Mouse (Mus musculus) midbrain, postnatal 0 days (tissue): ENCODE data around the gene Ephb1. TPM values are rescaled to one million over a fixed set of nuclear protein-coding genes. Genes with fewer than 3 reads are reported as not detected.
A peak's percentile ranks its signal among the peaks of the same experiment; 100 is the strongest.

Experiments
- ATAC-seq: fragments of 200-750 bp; cut with Nextera tagmentation; 2 replicates; pipeline ENCODE4 v1.8.0; 2017; ENCODE audit warnings: moderate number of reproducible peaks, mild to moderate bottlenecking, moderate TSS enrichment, moderate library complexity; ENCODE audit not compliant: low FRiP score
- DNase-seq: peaks from one replicate; pipeline ENCODE4 v3.0.0-alpha.2; 2015; ENCODE audit warnings: low spot score
- H3K27ac ChIP-seq: fragments of 300-500 bp; sonication (generic); 2 replicates; pipeline ENCODE4 v1.5.1; 2014; ENCODE audit warnings: low read depth, mild to moderate bottlenecking, low read length, mixed read lengths
- H3K27me3 ChIP-seq: fragments of 300-500 bp; sonication (generic); 2 replicates; pipeline ENCODE4 v1.6.1; 2014; ENCODE audit warnings: low read length, control low read depth, mixed read lengths; ENCODE audit not compliant: insufficient read depth
- H3K36me3 ChIP-seq: fragments of 300-500 bp; sonication (generic); 2 replicates; pipeline ENCODE4 v1.6.1; 2014; ENCODE audit warnings: low read length, control low read depth, mixed read lengths; ENCODE audit not compliant: insufficient read depth
- H3K4me1 ChIP-seq: fragments of 300-500 bp; sonication (generic); 2 replicates; pipeline ENCODE4 v1.6.1; 2014; ENCODE audit warnings: mild to moderate bottlenecking, control low read depth, antibody characterized with exemption, low read length, mixed read lengths; ENCODE audit not compliant: insufficient read depth
- H3K4me2 ChIP-seq: fragments of 300-500 bp; sonication (generic); 2 replicates; pipeline ENCODE4 v1.6.1; 2014; ENCODE audit warnings: low read depth, mild to moderate bottlenecking, low read length, mixed read lengths; ENCODE audit not compliant: poor library complexity, severe bottlenecking
- H3K4me3 ChIP-seq: fragments of 300-500 bp; sonication (generic); 2 replicates; pipeline ENCODE4 v1.5.1; 2014; ENCODE audit warnings: low read depth, mild to moderate bottlenecking, low read length, moderate library complexity
- H3K9ac ChIP-seq: fragments of 300-500 bp; sonication (generic); replicated peaks from 2 replicates; pipeline ENCODE4 v1.6.1; 2014; ENCODE audit warnings: mild to moderate bottlenecking, low read length, moderate library complexity, mixed read lengths; ENCODE audit not compliant: poor library complexity, severe bottlenecking
- H3K9me3 ChIP-seq: fragments of 300-500 bp; sonication (generic); 2 replicates; pipeline ENCODE4 v1.6.1; 2016; ENCODE audit warnings: low read length, control low read depth
- CTCF ChIP-seq: IDR thresholded peaks from 2 replicates; pipeline ENCODE4 v1.5.1; 2016; ENCODE audit warnings: antibody characterized with exemption, mild to moderate bottlenecking
- WGBS: fragments of 180-500 bp; shearing (Covaris S2); extraction: QIAGEN DNeasy Blood & Tissue Kit; methylation state at CpG from one replicate; pipeline ENCODE4 v1.1.7; 2014; 5-methylcytosine and 5-hydroxymethylcytosine counted together
- polyA plus RNA-seq: library from polyadenylated mRNA; unstranded; fragments of >200 nt; fragmentation: Nextera tagmentation; extraction: Ambion mirVana; gene quantifications from 2 replicates; pipeline ENCODE4 v1.2.1, GENCODE M21; 2015
- total RNA-seq: library from RNA; depleted of rRNA; stranded (reverse); fragments of >200 nt; gene quantifications from 2 replicates; pipeline ENCODE4 v1.2.3, GENCODE M21; 2014

Ephb1 gene
- total and polyA plus RNA-seq, 2 experiments from 2014 or later: 69.4 to 85.9 TPM

DNA sequence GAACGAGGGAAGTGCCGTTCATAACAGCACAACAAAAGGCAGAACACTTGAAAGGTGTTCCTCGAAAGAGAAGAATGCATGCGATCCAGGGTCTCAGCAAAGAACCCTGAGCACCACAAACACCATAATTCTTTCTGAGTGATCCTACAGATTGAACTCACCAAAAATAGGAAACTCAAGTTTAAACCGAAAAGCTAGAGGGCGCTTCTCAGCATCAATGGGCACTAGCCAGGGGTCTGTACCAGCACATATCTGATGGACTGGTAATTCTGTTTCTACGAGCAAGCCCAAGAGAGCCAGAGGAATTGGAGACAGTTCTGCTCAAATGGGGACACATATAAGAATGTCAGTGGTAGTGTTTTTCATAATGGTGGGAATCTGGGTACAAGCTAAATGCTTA, 90.7 kb downstream of the Ephb1 start:
- DNase-seq: no peak
- H3K4me1 ChIP-seq: peaks cover 14% of the 10 kb centered on the region

DNA sequence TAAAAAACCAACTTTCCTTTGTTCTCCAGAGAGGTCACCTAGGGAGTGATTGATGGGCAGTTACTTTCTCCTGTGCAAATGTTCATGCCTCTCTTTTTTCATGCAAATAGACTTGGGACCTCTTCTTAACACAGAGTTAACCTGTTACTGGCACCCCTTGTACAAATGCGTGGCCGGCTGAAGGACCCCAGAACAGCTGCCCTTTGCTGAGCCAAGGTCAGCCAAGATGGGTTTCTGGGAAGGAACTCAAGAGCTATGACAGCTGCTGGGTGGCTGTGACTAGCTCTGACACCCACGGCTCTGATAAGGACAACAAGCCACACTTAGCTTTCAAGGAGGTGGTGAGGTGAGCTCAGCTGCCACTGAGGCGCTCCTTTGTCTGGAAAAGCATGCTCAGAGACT, 92.4 kb downstream of the Ephb1 start:
- H3K4me1 ChIP-seq: peaks cover 8% of the 10 kb centered on the region
- no peaks in the 10 kb centered on the region for H3K9me3 ChIP-seq
- no peak overlapping the region for H3K9ac ChIP-seq
- H3K4me2 ChIP-seq: no peak overlapping the region
- H3K4me3 ChIP-seq: no peak overlapping the region
- no peaks in the 10 kb centered on the region for H3K36me3 ChIP-seq
- H3K27me3 ChIP-seq: no peaks in the 10 kb centered on the region
- DNase-seq: no peak
- WGBS: 24% methylated on average over 4 of the region's 4 CpGs
- no peak for ATAC-seq
- TF ChIP-seq CTCF: no peak
- no peak overlapping the region for H3K27ac ChIP-seq

More for the DNA sequence above, 90.7 kb downstream of the Ephb1 start:
- Histone ChIP-seq H3K27ac (no peak overlapping the region), H3K27me3 (no peaks in the 10 kb centered on the region), H3K36me3 (no peaks in the 10 kb centered on the region), H3K9ac (no peak overlapping the region), H3K9me3 (no peaks in the 10 kb centered on the region), H3K4me3 (no peak overlapping the region), H3K4me2 (no peak overlapping the region)
- WGBS: 44% methylated on average over 7 of the region's 7 CpGs
- peak; percentile 51 for TF ChIP-seq CTCF
- ATAC-seq: no peak

DNA sequence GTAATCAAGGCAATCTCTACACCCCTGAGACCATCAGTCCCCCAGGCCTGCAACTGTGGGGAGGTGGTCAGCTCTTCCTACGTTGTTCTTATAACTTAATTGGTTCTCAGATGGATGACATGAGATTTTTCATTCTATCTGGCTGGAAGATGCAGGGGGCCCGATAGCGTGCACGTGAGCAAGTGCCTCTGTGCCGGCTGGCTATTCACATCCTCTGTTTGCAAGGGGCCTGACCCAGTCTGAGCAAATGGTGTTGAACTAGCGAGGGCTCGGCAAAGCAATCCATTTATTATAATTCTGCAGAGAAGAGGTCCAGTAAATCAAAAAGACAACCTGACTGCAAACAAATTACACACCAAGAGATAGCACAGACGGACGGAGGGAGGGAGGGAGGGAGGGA, 93.0 kb downstream of the Ephb1 start:
- ATAC-seq (no peak), DNase-seq (no peak)
- Histone ChIP-seq H3K9ac (no peak overlapping the region), H3K36me3 (no peaks in the 10 kb centered on the region), H3K4me3 (no peak overlapping the region), H3K4me2 (no peak overlapping the region), H3K9me3 (no peaks in the 10 kb centered on the region), H3K27me3 (no peaks in the 10 kb centered on the region), H3K27ac (no peak overlapping the region), H3K4me1 (peaks cover 8% of the 10 kb centered on the region)
- TF ChIP-seq CTCF: no peak
- 10% methylated on average over 9 of the region's 9 CpGs for WGBS

DNA sequence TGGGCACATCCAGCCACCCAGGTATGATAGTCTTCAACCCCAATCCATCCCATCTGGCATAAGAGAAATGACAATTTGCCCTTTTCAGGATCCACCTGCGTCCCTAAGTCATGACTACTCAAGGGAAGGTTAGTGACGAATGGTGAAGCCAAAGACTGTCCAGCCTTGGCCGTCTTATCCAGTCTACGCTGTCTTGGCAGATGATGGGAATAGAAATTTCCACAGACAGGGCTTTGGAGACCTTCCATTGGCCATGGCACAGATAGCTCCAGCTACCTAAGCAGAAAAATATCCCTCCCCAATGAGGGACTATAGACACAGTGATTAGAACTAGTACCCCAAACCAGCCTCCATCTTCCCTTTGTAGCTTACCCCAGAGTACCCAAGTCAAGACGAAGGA, 98.1 kb downstream of the Ephb1 start:
- Histone ChIP-seq H3K36me3 (no peaks in the 10 kb centered on the region), H3K9ac (no peak overlapping the region), H3K27me3 (no peaks in the 10 kb centered on the region), H3K4me1 (peaks cover 3% of the 10 kb centered on the region; the same call in 1 of the 2 replicates), H3K27ac (no peak overlapping the region), H3K4me2 (no peak overlapping the region), H3K9me3 (no peaks in the 10 kb centered on the region), H3K4me3 (no peak overlapping the region)
- no peak for TF ChIP-seq CTCF
- DNase-seq (no peak), ATAC-seq (no peak)
- WGBS: 95% methylated on average over 5 of the region's 5 CpGs

DNA sequence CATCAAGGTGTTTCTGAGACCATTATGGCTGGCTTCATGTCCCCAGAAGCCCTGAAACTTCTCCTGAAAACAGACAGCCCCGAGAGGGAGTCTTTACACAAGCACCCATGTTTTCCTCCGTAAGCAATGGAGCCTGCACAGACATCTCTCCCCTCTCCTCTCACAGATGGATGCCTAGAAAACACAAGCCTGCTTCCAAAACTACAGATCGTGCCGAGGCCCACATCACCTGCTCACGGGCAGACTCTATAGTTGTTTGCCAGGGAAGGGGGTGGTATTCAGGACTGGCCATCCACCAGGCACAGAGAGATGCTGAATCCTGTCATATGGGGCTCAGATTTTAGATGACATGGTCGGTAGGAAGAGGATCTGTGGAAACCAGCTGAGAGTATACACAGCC, 98.7 kb downstream of the Ephb1 start:
- DNase-seq: no peak
- no peak overlapping the region for H3K27ac ChIP-seq
- H3K4me3 ChIP-seq: no peak overlapping the region
- peaks cover 2% of the 10 kb centered on the region; the same call in 1 of the 2 replicates for H3K4me1 ChIP-seq
- no peak for ATAC-seq
- no peaks in the 10 kb centered on the region for H3K27me3 ChIP-seq
- TF ChIP-seq CTCF: no peak
- no peak overlapping the region for H3K9ac ChIP-seq
- no peak overlapping the region for H3K4me2 ChIP-seq
- 81% methylated on average over 6 of the region's 6 CpGs for WGBS
- no peaks in the 10 kb centered on the region for H3K9me3 ChIP-seq
- no peaks in the 10 kb centered on the region for H3K36me3 ChIP-seq

DNA sequence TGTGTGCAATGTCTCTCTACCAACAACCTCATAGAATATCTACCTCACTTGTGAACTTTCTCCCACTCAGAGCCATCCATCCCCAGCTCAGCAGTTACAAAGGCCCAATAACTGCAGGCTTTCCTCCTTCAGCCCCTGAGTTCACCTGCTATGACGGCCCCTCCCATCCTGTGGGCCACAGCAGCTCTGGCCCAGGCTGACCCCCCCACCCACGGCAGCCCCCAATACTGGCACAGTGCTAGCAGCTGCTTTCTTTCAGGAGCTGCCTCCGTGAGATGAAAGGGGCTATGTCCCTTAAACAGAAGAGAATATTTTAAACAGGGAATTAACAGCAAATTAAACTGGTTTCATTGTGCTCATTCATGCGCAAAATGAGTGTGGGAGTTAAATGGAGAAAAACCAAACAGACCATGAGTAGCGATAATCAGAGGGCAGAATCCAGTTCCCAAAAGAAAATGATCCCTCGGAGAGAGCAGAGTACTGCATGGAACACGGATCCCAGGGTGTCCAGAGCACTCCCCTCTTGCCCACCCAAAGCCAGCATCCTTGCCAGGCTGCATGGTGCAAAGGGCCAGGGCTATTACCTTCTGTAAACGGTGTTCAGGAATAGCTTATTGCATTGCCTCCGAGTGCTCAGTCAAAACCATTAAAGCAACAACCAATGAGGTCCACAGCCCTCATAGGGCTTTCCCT, 105.2 kb downstream of the Ephb1 start:
- ATAC-seq (no peak), DNase-seq (peak; percentile 33)
- no peaks in the 10 kb centered on the region for H3K27me3 ChIP-seq
- no peak for TF ChIP-seq CTCF
- no peaks in the 10 kb centered on the region for H3K9me3 ChIP-seq
- H3K9ac ChIP-seq: no peak overlapping the region
- H3K4me3 ChIP-seq: no peak overlapping the region
- WGBS: 21% methylated on average over 9 of the region's 9 CpGs
- no peaks in the 10 kb centered on the region; the same call in 1 of the 2 replicates for H3K36me3 ChIP-seq
- H3K4me1 ChIP-seq: peaks cover 11% of the 10 kb centered on the region
- no peak overlapping the region for H3K27ac ChIP-seq
- H3K4me2 ChIP-seq: no peak overlapping the region
